Mouse (Mus musculus): ENCODE data around the gene Plscr4. TPM values are rescaled to one million over a fixed set of nuclear protein-coding genes. Genes with fewer than 3 reads are reported as not detected.
A peak's percentile ranks its signal among the peaks of the same experiment; 100 is the strongest.

The Plscr4 gene
- polyA plus RNA-seq, 1 experiment = 10.8 TPM

GRCm38 (mm10) chr9:92499710-92500410 lies 42.7 kb downstream of the Plscr4 start:
- no peak overlapping the region for H3K4me3 ChIP-seq (ENCODE audit: insufficient read depth, low read length)
- no peaks in the 10 kb centered on the region for H3K4me1 ChIP-seq (ENCODE audit: control insufficient read depth, insufficient read depth, low read length)
- H3K27ac ChIP-seq (ENCODE audit: insufficient read depth, low read depth, low read length) = no peak overlapping the region
- TF ChIP-seq CTCF (IDR thresholded peaks at IDR 0.05; ENCODE audit: low read depth, low read length) (peak; percentile 70; the same call in 1 of the 2 replicates), POLR2A (IDR thresholded peaks at IDR 0.05; ENCODE audit: borderline replicate concordance, low read depth, low read length) (no peak)

- H3K27ac ChIP-seq (ENCODE audit: insufficient read depth, low read depth, low read length) = no peak overlapping the region
- H3K4me1 ChIP-seq (ENCODE audit: control insufficient read depth, insufficient read depth, low read length) = no peaks in the 10 kb centered on the region
- TF ChIP-seq POLR2A (IDR thresholded peaks at IDR 0.05; ENCODE audit: borderline replicate concordance, low read depth, low read length) (no peak), CTCF (IDR thresholded peaks at IDR 0.05; ENCODE audit: low read depth, low read length) (no peak)
- H3K4me3 ChIP-seq (ENCODE audit: insufficient read depth, low read length) = no peak overlapping the region
These were observed 47.1 kb downstream of the Plscr4 start for GRCm38 (mm10) chr9:92504256-92504655.

GRCm38 (mm10) chr9:92504889-92505288 lies 47.7 kb downstream of the Plscr4 start:
- Histone ChIP-seq H3K4me1 (ENCODE audit: control insufficient read depth, insufficient read depth, low read length) (no peaks in the 10 kb centered on the region), H3K4me3 (ENCODE audit: insufficient read depth, low read length) (no peak overlapping the region), H3K27ac (ENCODE audit: insufficient read depth, low read depth, low read length) (no peak overlapping the region)
- no peak for TF ChIP-seq CTCF (IDR thresholded peaks at IDR 0.05; ENCODE audit: low read depth, low read length)
- TF ChIP-seq POLR2A (IDR thresholded peaks at IDR 0.05; ENCODE audit: borderline replicate concordance, low read depth, low read length) = no peak

- TF ChIP-seq POLR2A (IDR thresholded peaks at IDR 0.05; ENCODE audit: borderline replicate concordance, low read depth, low read length) (no peak), CTCF (IDR thresholded peaks at IDR 0.05; ENCODE audit: low read depth, low read length) (no peak)
- Histone ChIP-seq H3K4me1 (ENCODE audit: control insufficient read depth, insufficient read depth, low read length) (no peaks in the 10 kb centered on the region), H3K27ac (ENCODE audit: insufficient read depth, low read depth, low read length) (no peak overlapping the region), H3K4me3 (ENCODE audit: insufficient read depth, low read length) (no peak overlapping the region)
These were observed 54.5 kb downstream of the Plscr4 start for GRCm38 (mm10) chr9:92511696-92512095.

- H3K27ac ChIP-seq (ENCODE audit: insufficient read depth, low read depth, low read length) = no peak overlapping the region
- no peak overlapping the region for H3K4me3 ChIP-seq (ENCODE audit: insufficient read depth, low read length)
- H3K4me1 ChIP-seq (ENCODE audit: control insufficient read depth, insufficient read depth, low read length) = no peaks in the 10 kb centered on the region
- TF ChIP-seq CTCF (IDR thresholded peaks at IDR 0.05; ENCODE audit: low read depth, low read length) (no peak), POLR2A (IDR thresholded peaks at IDR 0.05; ENCODE audit: borderline replicate concordance, low read depth, low read length) (no peak)
These were observed 59.9 kb downstream of the Plscr4 start for GRCm38 (mm10) chr9:92517036-92517435.

GRCm38 (mm10) chr9:92520751-92521150 lies 63.6 kb downstream of the Plscr4 start:
- TF ChIP-seq POLR2A (IDR thresholded peaks at IDR 0.05; ENCODE audit: borderline replicate concordance, low read depth, low read length) = no peak
- no peak for TF ChIP-seq CTCF (IDR thresholded peaks at IDR 0.05; ENCODE audit: low read depth, low read length)
- Histone ChIP-seq H3K4me1 (ENCODE audit: control insufficient read depth, insufficient read depth, low read length) (no peaks in the 10 kb centered on the region), H3K4me3 (ENCODE audit: insufficient read depth, low read length) (no peak overlapping the region), H3K27ac (ENCODE audit: insufficient read depth, low read depth, low read length) (no peak overlapping the region)

GRCm38 (mm10) chr9:92524506-92524905 lies 67.3 kb downstream of the Plscr4 start:
- no peaks in the 10 kb centered on the region for H3K4me1 ChIP-seq (ENCODE audit: control insufficient read depth, insufficient read depth, low read length)
- TF ChIP-seq POLR2A (IDR thresholded peaks at IDR 0.05; ENCODE audit: borderline replicate concordance, low read depth, low read length) = no peak
- TF ChIP-seq CTCF (IDR thresholded peaks at IDR 0.05; ENCODE audit: low read depth, low read length) = no peak
- H3K4me3 ChIP-seq (ENCODE audit: insufficient read depth, low read length) = no peak overlapping the region
- H3K27ac ChIP-seq (ENCODE audit: insufficient read depth, low read depth, low read length) = no peak overlapping the region

- TF ChIP-seq CTCF (IDR thresholded peaks at IDR 0.05; ENCODE audit: low read depth, low read length) = no peak
- TF ChIP-seq POLR2A (IDR thresholded peaks at IDR 0.05; ENCODE audit: borderline replicate concordance, low read depth, low read length) = no peak
- no peak overlapping the region for H3K27ac ChIP-seq (ENCODE audit: insufficient read depth, low read depth, low read length)
- no peak overlapping the region for H3K4me3 ChIP-seq (ENCODE audit: insufficient read depth, low read length)
- H3K4me1 ChIP-seq (ENCODE audit: control insufficient read depth, insufficient read depth, low read length) = no peaks in the 10 kb centered on the region
These were observed 72.9 kb downstream of the Plscr4 start for GRCm38 (mm10) chr9:92530055-92530454.

- Histone ChIP-seq H3K27ac (ENCODE audit: insufficient read depth, low read depth, low read length) (no peak overlapping the region), H3K4me1 (ENCODE audit: control insufficient read depth, insufficient read depth, low read length) (peaks cover 21% of the 10 kb centered on the region), H3K4me3 (ENCODE audit: insufficient read depth, low read length) (no peak overlapping the region)
- TF ChIP-seq CTCF (IDR thresholded peaks at IDR 0.05; ENCODE audit: low read depth, low read length) (no peak), POLR2A (IDR thresholded peaks at IDR 0.05; ENCODE audit: borderline replicate concordance, low read depth, low read length) (no peak)
These were observed 80.6 kb downstream of the Plscr4 start for GRCm38 (mm10) chr9:92537735-92538134.

- H3K4me1 ChIP-seq (ENCODE audit: control insufficient read depth, insufficient read depth, low read length) = peaks cover 21% of the 10 kb centered on the region
- no peak overlapping the region for H3K27ac ChIP-seq (ENCODE audit: insufficient read depth, low read depth, low read length)
- no peak for TF ChIP-seq POLR2A (IDR thresholded peaks at IDR 0.05; ENCODE audit: borderline replicate concordance, low read depth, low read length)
- no peak for TF ChIP-seq CTCF (IDR thresholded peaks at IDR 0.05; ENCODE audit: low read depth, low read length)
- no peak overlapping the region for H3K4me3 ChIP-seq (ENCODE audit: insufficient read depth, low read length)
These were observed 81.0 kb downstream of the Plscr4 start for GRCm38 (mm10) chr9:92538216-92538615.

Other genes starting within 250 kb of the Plscr4 start
- gene Plscr1, start 207.6 kb upstream of the Plscr4 start, polyA plus RNA-seq (2012; ENCODE audit: insufficient read depth, insufficient read length, missing spikeins) = 11.3 and 15.7 TPM in 2 replicates
- not detected in 2 replicates for gene Plscr2, start 181.8 kb upstream of the Plscr4 start, polyA plus RNA-seq (2012; ENCODE audit: insufficient read depth, insufficient read length, missing spikeins)
- not detected in 2 replicates for gene 1700057G04Rik, start 148.0 kb upstream of the Plscr4 start, polyA plus RNA-seq (2012; ENCODE audit: insufficient read depth, insufficient read length, missing spikeins)
- gene Plod2, start 84.8 kb downstream of the Plscr4 start, polyA plus RNA-seq (2012; ENCODE audit: insufficient read depth, insufficient read length, missing spikeins) = 0.59 and 0.76 TPM in 2 replicates